In genomic region chr10:80843931-80844547, GRCm38 (mm10) we compare ENCODE assay signal across 8 mouse cellular contexts. TPM values are rescaled to one million over a fixed set of nuclear protein-coding genes. Genes with fewer than 3 reads are reported as not detected.
DNase-seq lines count a peak whose midpoint lies in the region; ATAC-seq and TF ChIP-seq lines count a peak whose summit lies in the region.

Lingo3 (minus strand) TSS chr10:80844039.

- no peaks in the 10 kb centered on the region for H3K36me3 ChIP-seq in lung, embryonic 15.5 days
- no peaks in the 10 kb centered on the region for H3K36me3 ChIP-seq in neural tube, embryonic 13.5 days
- no peaks in the 10 kb centered on the region for H3K36me3 ChIP-seq in thymus, adult 2 months (ENCODE audit: control insufficient read depth, insufficient read depth, low read length)

- no peaks in the 10 kb centered on the region for H3K9me3 ChIP-seq in lung, embryonic 15.5 days
- no peaks in the 10 kb centered on the region for H3K9me3 ChIP-seq in neural tube, embryonic 13.5 days

- TF ChIP-seq CTCF in thymus, adult 2 months (IDR thresholded peaks at IDR 0.05; ENCODE audit: borderline replicate concordance, control insufficient read depth, extremely low read depth, insufficient read depth, low read length, poor library complexity): no peak

- H3K4me3 ChIP-seq in lung, embryonic 15.5 days: peak within 1 kb of the TSS; percentile 38
- peak within 1 kb of the TSS; percentile 46 for H3K4me3 ChIP-seq in neural tube, embryonic 13.5 days
- no peak within 1 kb of the TSS; the same call in 1 of the 2 replicates for H3K4me3 ChIP-seq in thymus, adult 2 months (ENCODE audit: control insufficient read depth, insufficient read depth, low read length)

- peaks cover 59% of the 10 kb centered on the region for H3K27me3 ChIP-seq in lung, embryonic 15.5 days
- H3K27me3 ChIP-seq in neural tube, embryonic 13.5 days: peaks cover 47% of the 10 kb centered on the region
- H3K27me3 ChIP-seq in thymus, adult 2 months (ENCODE audit: control insufficient read depth, insufficient read depth, low read length): peaks cover 2% of the 10 kb centered on the region; the same call in 1 of the 2 replicates

- H3K9ac ChIP-seq in lung, embryonic 15.5 days: 0 out of 2 replicates have a peak within 1 kb of the TSS, but pooled peaks have one; percentile 19
- peak within 1 kb of the TSS; percentile 66 for H3K9ac ChIP-seq in neural tube, embryonic 13.5 days

- peak within 1 kb of the TSS; percentile 72 for H3K4me2 ChIP-seq in lung, embryonic 15.5 days
- H3K4me2 ChIP-seq in neural tube, embryonic 13.5 days: peak within 1 kb of the TSS; percentile 67

- no peak within 1 kb of the TSS for H3K27ac ChIP-seq in lung, embryonic 15.5 days
- no peak within 1 kb of the TSS for H3K27ac ChIP-seq in neural tube, embryonic 13.5 days (replicated peaks)
- H3K27ac ChIP-seq in thymus, adult 2 months (ENCODE audit: control insufficient read depth, insufficient read depth, low read length): no peak within 1 kb of the TSS

- no peak for ATAC-seq in lung, embryonic 15.5 days (ENCODE audit: borderline replicate concordance, extremely low read depth, low FRiP score, low TSS enrichment)
- ATAC-seq in neural tube, embryonic 13.5 days (ENCODE audit: low read depth): peak; percentile 10; the same call in 1 of the 2 replicates
- no peak for ATAC-seq in erythroid progenitor cell, adult 5-6 weeks (replicated peaks; ENCODE audit: low FRiP score, poor library complexity, severe bottlenecking)

- 3% methylated on average over 50 of the region's 51 CpGs for WGBS in lung, embryonic 15.5 days
- 4% methylated on average over 51 of the region's 51 CpGs for WGBS in neural tube, embryonic 13.5 days
- 7% methylated on average over 51 of the region's 51 CpGs for WGBS in thymus, adult 2 months

- no peak for TF ChIP-seq POLR2A in thymus, adult 2 months (IDR thresholded peaks at IDR 0.05; ENCODE audit: control insufficient read depth, extremely low read depth, insufficient read depth, low read length, poor library complexity)

- DNase-seq in lung, postnatal 36 days: no peak
- DNase-seq in cerebellum, adult 9-10 months: peak; percentile 78
- DNase-seq in gastrocnemius, postnatal 4 days (ENCODE audit: low spot score in 2 of 2): no peak
- no peak for DNase-seq in left cerebral cortex, adult 8-10 months (ENCODE audit: low spot score in 2 of 2)
- DNase-seq in thymus, adult 2 months: no peak

- peaks cover 14% of the 10 kb centered on the region for H3K4me1 ChIP-seq in lung, embryonic 15.5 days
- H3K4me1 ChIP-seq in neural tube, embryonic 13.5 days (replicated peaks): peaks cover 13% of the 10 kb centered on the region
- peaks cover 15% of the 10 kb centered on the region; the same call in 1 of the 2 replicates for H3K4me1 ChIP-seq in thymus, adult 2 months (replicated peaks; ENCODE audit: control insufficient read depth, insufficient read depth, low read length)

RNA-seq across cellular contexts. Expression of gene Lingo3, which starts in this region (rescaled TPM):
- polyA plus RNA-seq in lung, embryonic 15.5 days (2015; fragmentation: Nextera tagmentation; extraction: Ambion mirVana): 0.05 and 0.31 TPM in 2 replicates
- 10 to 100 TPM; 21.5 to 22.1 TPM for total RNA-seq in gastrocnemius, postnatal 4 days (2021)
- 10 to 100 TPM; 46.4 to 64.4 (median 48.1) TPM for total RNA-seq in left cerebral cortex, adult 8-10 months (2022)
- 2.3 and 3.2 TPM in 2 replicates for polyA plus RNA-seq in neural tube, embryonic 13.5 days (2015; fragmentation: Nextera tagmentation; extraction: Ambion mirVana)
- total RNA-seq in erythroid progenitor cell, adult 5-6 weeks (2015; ENCODE audit: low replicate concordance): not detected in 2 replicates
- not detected in 2 replicates for total RNA-seq in erythroid progenitor cell, adult 5-6 weeks (2017; ENCODE audit: low replicate concordance)
- polyA plus RNA-seq in thymus, adult 2 months (2012; rRNA removed): 0.10 and 1.0 TPM in 2 replicates

Comparison
In these comparisons a context has a peak if more than half of its experiments do, and no peak if none do; other contexts are left out.
1. RNA of gene Lingo3 (total RNA-seq): 46.4 to 64.4 TPM in left cerebral cortex, adult 8-10 months and 21.5 to 22.1 TPM in gastrocnemius, postnatal 4 days; not detected in erythroid progenitor cell, adult 5-6 weeks; every median in the first group is over 10 times any median in the second.